Mouse (Mus musculus) brown adipose tissue, adult 24 weeks (tissue): ENCODE measurements around the gene Plscr1. TPM values are rescaled to one million over a fixed set of nuclear protein-coding genes. Genes with fewer than 3 reads are reported as not detected.

Experiments used
- H3K27ac ChIP-seq: fragments of 200-500 bp; replicated peaks from 2 replicates; pipeline ENCODE4 v1.5.1; 2012; ENCODE audit warnings: low read depth, mild to moderate bottlenecking, low read length
- H3K4me1 ChIP-seq: fragments of 200-500 bp; 2 replicates; pipeline ENCODE4 v1.6.1; 2012; ENCODE audit warnings: low read length, mixed read lengths; ENCODE audit not compliant: control insufficient read depth, insufficient read depth, insufficient read length
- H3K4me3 ChIP-seq: fragments of 200-500 bp; 2 replicates; pipeline ENCODE4 v1.5.1; 2012; ENCODE audit warnings: low read depth, mild to moderate bottlenecking, low read length, moderate library complexity; ENCODE audit not compliant: insufficient read depth
- polyA plus RNA-seq: library from polyadenylated mRNA; stranded (reverse); fragments of >200 nt; gene quantifications from 2 replicates; pipeline ENCODE4 v1.2.4, GENCODE M21; 2012; ENCODE audit not compliant: missing spikeins, insufficient read depth, insufficient read length

The Plscr1 gene
- polyA plus RNA-seq, 1 experiment, result 2.3 TPM

GRCm38 (mm10) chr9:92273956-92274762 lies 24.6 kb downstream of the Plscr1 start:
- H3K27ac ChIP-seq, result no peak overlapping the region
- H3K4me1 ChIP-seq, result peaks cover 13% of the 10 kb centered on the region
- no peak overlapping the region for H3K4me3 ChIP-seq

GRCm38 (mm10) chr9:92275486-92276207 lies 26.1 kb downstream of the Plscr1 start, which contains the start of gene Plscr2:
Gene Plscr2, plus strand, starts transcription at chr9:92275602.
- Histone ChIP-seq H3K4me3 (peak within 1 kb of the TSS; percentile 35), H3K27ac (peak within 1 kb of the TSS; percentile 59), H3K4me1 (peaks cover 11% of the 10 kb centered on the region)

DNA sequence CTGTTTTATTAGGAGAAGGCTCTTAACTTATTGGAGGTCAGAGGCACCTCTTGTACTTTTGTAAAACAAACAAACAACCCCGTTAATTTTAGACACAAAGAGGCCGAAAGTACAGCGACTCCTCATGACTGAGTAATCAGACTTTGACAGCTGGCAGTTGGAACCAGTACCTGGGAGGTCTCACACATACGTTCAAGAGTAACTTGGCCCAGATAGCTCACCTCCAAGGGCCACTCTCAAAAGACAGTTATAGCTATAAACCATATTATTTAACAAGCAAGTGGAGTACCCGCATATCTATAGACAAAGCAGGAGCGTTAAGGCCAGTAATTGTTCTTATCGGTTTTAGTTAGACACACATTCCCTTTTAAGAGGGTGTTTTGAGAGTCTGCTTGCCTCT lies 26.8 kb downstream of the Plscr1 start:
- Histone ChIP-seq H3K27ac (no peak overlapping the region; the same call in 1 of the 2 replicates), H3K4me3 (peak overlapping the region; percentile 35), H3K4me1 (peaks cover 8% of the 10 kb centered on the region; the same call in 1 of the 2 replicates)

- no peak overlapping the region for H3K27ac ChIP-seq
- peaks cover 5% of the 10 kb centered on the region; the same call in 1 of the 2 replicates for H3K4me1 ChIP-seq
- H3K4me3 ChIP-seq, result no peak overlapping the region
These were observed 30.5 kb downstream of the Plscr1 start for GRCm38 (mm10) chr9:92280048-92280447.

DNA sequence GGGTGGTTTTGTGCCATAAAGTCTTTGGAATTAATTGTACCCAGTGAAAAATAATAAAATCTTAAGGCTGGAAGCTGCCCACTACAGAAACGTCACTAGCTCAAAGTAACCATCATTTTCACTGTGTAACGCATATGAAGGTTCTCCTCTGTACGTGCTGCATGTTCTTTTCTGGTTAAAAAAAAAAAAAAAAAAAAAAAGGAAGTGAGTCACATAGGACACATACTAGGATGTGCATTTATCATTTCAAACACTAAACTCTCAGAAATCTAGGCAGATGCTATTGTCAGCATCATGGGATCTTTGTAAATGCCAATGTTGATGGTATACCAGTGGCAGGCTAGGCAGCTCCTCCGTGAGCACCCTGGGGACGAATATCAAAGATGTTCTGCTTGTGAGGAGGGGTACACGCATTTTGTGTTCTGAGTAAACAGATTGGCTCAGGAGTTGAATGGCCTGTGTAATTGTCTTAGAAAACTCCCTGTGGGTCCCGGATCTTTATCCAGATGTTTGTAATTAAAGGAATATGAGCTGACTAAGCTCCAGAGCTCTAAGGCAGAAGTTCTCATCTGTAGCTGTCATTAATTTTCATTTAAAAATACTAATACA lies 33.1 kb downstream of the Plscr1 start:
- Histone ChIP-seq H3K4me3 (no peak overlapping the region), H3K27ac (no peak overlapping the region), H3K4me1 (no peaks in the 10 kb centered on the region)

DNA sequence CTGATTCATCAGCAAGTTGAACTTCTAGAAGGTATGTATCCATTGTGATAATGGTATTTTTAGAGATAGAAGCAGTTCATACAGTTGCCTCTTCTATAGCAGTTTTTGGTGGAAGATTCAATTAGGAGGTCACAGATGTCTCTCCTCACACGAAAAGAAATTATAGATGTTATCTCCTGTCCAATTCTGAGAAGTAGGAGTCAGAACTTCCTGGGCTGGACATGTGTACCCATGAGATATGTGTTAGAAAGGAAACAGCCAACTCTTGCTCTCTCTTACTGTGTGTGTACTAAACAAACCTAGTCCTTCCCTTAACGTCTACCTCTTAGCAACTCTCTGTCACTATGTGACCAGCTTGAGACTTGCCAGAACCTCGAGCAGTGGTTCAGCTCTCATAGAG lies 40.1 kb downstream of the Plscr1 start:
- Histone ChIP-seq H3K4me3 (no peak overlapping the region), H3K27ac (no peak overlapping the region), H3K4me1 (no peaks in the 10 kb centered on the region)

DNA sequence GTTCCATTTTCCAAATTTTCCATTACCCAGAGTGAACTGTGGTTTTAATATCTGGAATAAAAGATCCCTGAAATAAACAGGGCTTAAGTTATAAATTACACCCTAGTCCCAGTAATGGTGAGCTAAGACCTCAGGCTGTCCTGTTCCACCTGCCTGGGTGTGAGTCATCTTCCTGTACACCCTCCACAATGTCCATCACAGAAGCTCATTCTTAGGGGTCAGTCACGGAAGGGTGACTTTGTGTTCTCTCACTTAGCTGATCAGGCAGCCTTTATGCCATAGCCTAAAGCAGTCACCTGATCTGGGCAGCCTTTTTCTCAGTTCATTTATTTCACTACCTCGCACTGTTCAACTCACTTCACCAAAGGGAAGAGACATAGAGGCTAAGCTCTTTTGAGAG lies 42.6 kb downstream of the Plscr1 start:
- no peaks in the 10 kb centered on the region for H3K4me1 ChIP-seq
- no peak overlapping the region for H3K27ac ChIP-seq
- H3K4me3 ChIP-seq, result no peak overlapping the region

- H3K27ac ChIP-seq, result no peak overlapping the region
- no peaks in the 10 kb centered on the region for H3K4me1 ChIP-seq
- H3K4me3 ChIP-seq, result no peak overlapping the region
These were observed 43.4 kb downstream of the Plscr1 start for GRCm38 (mm10) chr9:92292922-92293321.

DNA sequence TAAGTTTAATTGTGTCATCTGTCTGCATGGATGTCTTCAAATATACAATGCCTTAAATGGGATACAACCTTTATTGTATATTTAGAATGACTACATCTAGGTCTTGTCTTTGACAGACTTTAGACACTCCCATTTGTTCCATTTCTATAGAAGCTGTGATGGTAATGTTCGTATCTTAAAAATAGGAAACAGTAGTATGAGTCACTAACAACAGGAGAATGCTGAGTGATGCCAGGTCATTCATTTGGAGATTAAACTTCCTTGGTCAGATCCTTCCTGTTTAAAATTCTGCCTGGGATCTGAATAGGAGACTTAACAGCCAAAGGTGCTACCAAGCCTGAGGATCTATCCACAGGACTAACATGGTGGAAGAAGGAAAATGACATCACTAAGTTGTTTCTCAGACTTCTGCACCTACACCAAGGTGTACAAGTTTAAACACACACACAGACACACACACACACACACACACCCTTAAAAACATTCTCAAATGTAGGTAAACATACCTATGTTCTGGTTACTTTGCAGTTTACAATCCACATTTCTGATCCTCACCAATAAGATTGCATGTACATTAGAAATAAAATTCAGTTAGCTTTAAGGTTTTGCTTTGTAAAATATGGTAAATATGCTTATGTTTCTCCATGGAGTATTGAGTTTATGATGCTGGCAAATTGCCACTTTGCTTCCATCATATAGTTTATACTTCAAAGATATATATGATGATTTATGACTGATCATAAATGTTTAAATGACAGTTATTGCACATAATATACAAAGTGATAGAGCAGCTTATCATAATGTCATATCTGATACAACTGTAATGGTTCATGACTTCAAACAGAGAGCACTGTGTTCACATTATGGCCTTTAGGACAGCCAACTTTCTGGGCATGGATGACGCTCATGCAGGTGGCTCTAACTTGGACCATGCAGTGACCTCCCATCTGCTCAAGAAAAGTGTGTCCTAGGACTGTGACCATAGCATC lies 44.3 kb downstream of the Plscr1 start:
- Histone ChIP-seq H3K27ac (no peak overlapping the region), H3K4me3 (no peak overlapping the region), H3K4me1 (no peaks in the 10 kb centered on the region)

- Histone ChIP-seq H3K4me3 (no peak overlapping the region), H3K4me1 (no peaks in the 10 kb centered on the region), H3K27ac (no peak overlapping the region)
These were observed 48.7 kb downstream of the Plscr1 start for GRCm38 (mm10) chr9:92298288-92298687.

GRCm38 (mm10) chr9:92301213-92301612 lies 51.7 kb downstream of the Plscr1 start:
- H3K27ac ChIP-seq, result no peak overlapping the region
- H3K4me3 ChIP-seq, result no peak overlapping the region
- H3K4me1 ChIP-seq, result no peaks in the 10 kb centered on the region

DNA sequence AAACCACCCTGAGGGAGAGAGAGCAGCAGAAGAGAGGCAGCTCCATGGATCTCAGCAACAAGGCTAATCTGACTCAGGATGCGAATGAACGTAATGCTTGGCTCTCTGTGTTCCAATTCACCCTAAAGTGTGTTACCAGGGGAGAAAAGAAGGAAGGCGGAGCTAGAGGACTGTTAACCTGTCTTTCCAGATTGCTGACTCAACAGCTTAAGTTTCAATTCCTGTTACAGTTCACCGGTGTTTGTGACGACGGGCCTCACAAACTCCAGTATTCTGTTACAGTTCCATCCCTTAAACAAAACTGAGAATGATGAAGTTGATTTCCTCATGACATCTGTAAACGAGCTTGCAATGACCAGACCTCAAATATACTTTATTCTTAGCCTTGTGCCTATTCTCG lies 55.5 kb downstream of the Plscr1 start:
- no peaks in the 10 kb centered on the region for H3K4me1 ChIP-seq
- H3K27ac ChIP-seq, result no peak overlapping the region
- no peak overlapping the region for H3K4me3 ChIP-seq

DNA sequence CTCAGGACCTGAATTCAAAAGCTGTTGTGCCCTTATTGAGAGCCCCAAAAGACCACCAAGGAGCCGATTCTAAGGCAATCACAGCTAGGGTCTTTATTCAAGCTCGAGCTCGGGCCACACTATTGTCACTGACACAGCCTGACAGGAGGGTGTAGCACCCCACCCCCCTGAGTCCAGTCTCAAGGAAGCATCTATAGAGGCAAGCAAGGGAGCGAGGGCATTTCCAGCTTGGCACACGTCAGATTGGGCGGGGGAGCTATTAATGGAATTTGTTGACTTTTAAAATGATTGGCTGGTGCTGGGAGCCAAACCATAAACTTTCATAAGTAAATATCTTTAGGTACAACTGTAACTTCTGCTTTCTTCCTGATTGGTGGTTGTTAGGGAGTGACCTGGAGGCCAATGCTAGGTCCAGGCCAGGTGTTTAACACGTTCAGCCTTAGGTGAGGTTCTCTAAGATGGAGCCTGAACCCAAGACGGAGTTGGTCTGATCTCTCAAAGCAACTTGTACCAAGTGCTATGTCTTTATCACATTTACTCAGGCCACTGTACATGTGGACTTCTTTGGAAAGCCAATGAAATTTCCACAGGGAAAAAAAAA lies 56.2 kb downstream of the Plscr1 start:
- H3K4me1 ChIP-seq, result no peaks in the 10 kb centered on the region
- H3K27ac ChIP-seq, result no peak overlapping the region

GRCm38 (mm10) chr9:92309077-92309476 lies 59.5 kb downstream of the Plscr1 start, which contains the start of gene 1700057G04Rik:
Gene 1700057G04Rik, plus strand, starts transcription at chr9:92309377.
- H3K27ac ChIP-seq, result no peak within 1 kb of the TSS
- H3K4me3 ChIP-seq, result no peak within 1 kb of the TSS
- H3K4me1 ChIP-seq, result no peaks in the 10 kb centered on the region

More for the DNA sequence above, 56.2 kb downstream of the Plscr1 start:
- H3K4me3 ChIP-seq, result no peak overlapping the region
